Mouse (Mus musculus) right cerebral cortex, postnatal 36 days (tissue): ENCODE measurements around the gene Ptpn21.

Experiments used
- DNase-seq, 2 experiments: peaks; one replicate each; pipeline ENCODE4 v3.0.0; 2022; ENCODE audit warnings: low spot score in 2 of 2, mixed read lengths in 1 of 2

Gene Ptpn21

GRCm38 (mm10) chr12:98724224-98724623, 13.0 kb downstream of the Ptpn21 start:
- DNase-seq = no peak

GRCm38 (mm10) chr12:98721030-98721429, 16.2 kb downstream of the Ptpn21 start:
- no peak for DNase-seq

- no peak for DNase-seq
These were observed 16.6 kb downstream of the Ptpn21 start for GRCm38 (mm10) chr12:98720628-98721027.

GRCm38 (mm10) chr12:98716142-98716541, 21.1 kb downstream of the Ptpn21 start:
- no peak for DNase-seq

- DNase-seq = no peak
These were observed 22.4 kb downstream of the Ptpn21 start for GRCm38 (mm10) chr12:98714757-98715156.

GRCm38 (mm10) chr12:98713621-98714103, 23.5 kb downstream of the Ptpn21 start:
- DNase-seq = no peak

GRCm38 (mm10) chr12:98712819-98713218, 24.4 kb downstream of the Ptpn21 start:
- DNase-seq = no peak

GRCm38 (mm10) chr12:98703961-98704360, 33.2 kb downstream of the Ptpn21 start:
- no peak for DNase-seq

GRCm38 (mm10) chr12:98703554-98703953, 33.7 kb downstream of the Ptpn21 start:
- DNase-seq = no peak

GRCm38 (mm10) chr12:98701564-98701963, 35.6 kb downstream of the Ptpn21 start:
- no peak for DNase-seq

GRCm38 (mm10) chr12:98697202-98697601, 40.0 kb downstream of the Ptpn21 start:
- no peak for DNase-seq

- DNase-seq = no peak
These were observed 47.0 kb downstream of the Ptpn21 start for GRCm38 (mm10) chr12:98690230-98690629.

GRCm38 (mm10) chr12:98683574-98683973, 53.6 kb downstream of the Ptpn21 start:
- DNase-seq = no peak

GRCm38 (mm10) chr12:98683171-98683570, 54.0 kb downstream of the Ptpn21 start:
- DNase-seq = no peak

- DNase-seq = no peak
These were observed 55.0 kb downstream of the Ptpn21 start for GRCm38 (mm10) chr12:98682196-98682595.

- no peak for DNase-seq
These were observed 57.3 kb downstream of the Ptpn21 start for GRCm38 (mm10) chr12:98679906-98680305.

- DNase-seq = no peak
These were observed 59.9 kb downstream of the Ptpn21 start for GRCm38 (mm10) chr12:98677336-98677735.

- no peak for DNase-seq
These were observed 60.3 kb downstream of the Ptpn21 start for GRCm38 (mm10) chr12:98676861-98677260.

GRCm38 (mm10) chr12:98674627-98675143, 62.5 kb downstream of the Ptpn21 start:
- peak; percentile 44 to 47 for DNase-seq

GRCm38 (mm10) chr12:98673879-98674278, 63.3 kb downstream of the Ptpn21 start:
- no peak for DNase-seq

- no peak for DNase-seq
These were observed 66.8 kb downstream of the Ptpn21 start for GRCm38 (mm10) chr12:98670429-98670828.

GRCm38 (mm10) chr12:98669864-98670263, 67.3 kb downstream of the Ptpn21 start:
- DNase-seq = no peak

GRCm38 (mm10) chr12:98669086-98669485, 68.1 kb downstream of the Ptpn21 start:
- no peak for DNase-seq
